Mouse (Mus musculus) brain, adult 2 months (tissue): ENCODE measurements around the gene Rnf2.
"Not testable (repeated sequence)": the region's sequence is repeated elsewhere in the genome, so short reads cannot be mapped to it uniquely, and the experiment has no call there.

Experiments
- DNase-seq: peaks from one replicate; pipeline ENCODE4 v3.0.0; 2011; ENCODE audit warnings: low read depth, low spot score

Gene Rnf2

GRCm38 (mm10) chr1:151484754-151485153 lies 16.0 kb downstream of the Rnf2 start:
- no peak for DNase-seq

DNA sequence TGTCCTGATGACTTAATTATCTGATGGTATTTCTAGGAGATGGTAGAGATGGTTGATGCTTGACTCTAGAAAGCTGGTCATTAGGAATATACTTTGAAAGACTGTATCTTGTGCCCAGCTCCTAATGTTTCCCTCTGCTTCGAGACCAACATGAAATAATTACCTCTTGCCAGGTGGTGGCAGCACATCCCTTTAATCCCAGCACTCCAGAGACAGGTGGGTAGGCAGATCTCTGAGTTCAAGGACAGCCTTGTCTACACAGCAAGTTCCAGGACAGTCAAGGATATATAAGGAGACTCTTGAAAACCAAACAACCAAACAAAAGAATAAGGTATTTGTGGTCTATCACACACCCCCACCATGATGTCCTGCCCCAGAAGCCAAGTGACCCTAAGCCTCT lies 17.2 kb downstream of the Rnf2 start:
- DNase-seq = peak; percentile 36

GRCm38 (mm10) chr1:151482497-151482896 lies 18.3 kb downstream of the Rnf2 start:
- no peak for DNase-seq

GRCm38 (mm10) chr1:151472386-151472785 lies 28.4 kb downstream of the Rnf2 start:
- DNase-seq = not testable (repeated sequence)

DNA sequence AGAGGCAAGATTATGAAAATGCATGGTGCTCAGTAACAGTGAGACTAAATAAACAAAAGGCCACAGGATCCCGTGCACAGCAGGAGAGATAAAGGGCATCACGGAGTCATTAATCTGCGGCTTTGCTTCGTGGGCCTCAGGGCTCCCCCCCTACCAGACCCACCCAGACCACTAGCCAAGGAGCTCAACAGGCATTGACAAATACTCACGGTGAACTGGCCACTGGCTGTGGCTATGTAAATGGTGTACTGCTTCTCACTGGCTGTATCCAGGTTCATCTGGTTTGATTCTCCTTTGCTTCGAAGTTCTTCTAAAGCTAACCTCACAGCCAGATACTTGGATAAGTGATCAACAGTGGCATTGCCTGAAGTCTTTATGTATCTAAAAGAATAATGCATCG lies 29.3 kb downstream of the Rnf2 start:
- DNase-seq = no peak

DNA sequence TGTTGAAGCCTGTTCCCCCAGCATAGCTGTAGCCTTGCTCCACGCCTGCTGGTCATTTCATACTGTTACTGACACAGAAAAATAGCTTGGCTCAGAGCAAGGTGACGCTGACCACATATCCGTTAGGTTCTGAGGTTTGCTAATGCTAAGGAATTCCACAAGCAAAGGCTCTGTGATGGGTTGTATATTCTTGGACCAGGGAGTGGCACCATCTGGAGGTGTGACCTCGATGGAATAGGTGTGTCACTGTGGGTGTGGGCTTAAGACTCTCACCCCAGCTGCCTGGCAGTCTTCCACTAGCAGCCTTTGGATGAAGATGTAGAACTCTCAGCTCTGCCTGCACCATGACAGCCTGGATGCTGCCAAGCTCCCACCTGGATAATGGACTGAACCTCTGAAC lies 34.2 kb downstream of the Rnf2 start:
- no peak for DNase-seq

DNA sequence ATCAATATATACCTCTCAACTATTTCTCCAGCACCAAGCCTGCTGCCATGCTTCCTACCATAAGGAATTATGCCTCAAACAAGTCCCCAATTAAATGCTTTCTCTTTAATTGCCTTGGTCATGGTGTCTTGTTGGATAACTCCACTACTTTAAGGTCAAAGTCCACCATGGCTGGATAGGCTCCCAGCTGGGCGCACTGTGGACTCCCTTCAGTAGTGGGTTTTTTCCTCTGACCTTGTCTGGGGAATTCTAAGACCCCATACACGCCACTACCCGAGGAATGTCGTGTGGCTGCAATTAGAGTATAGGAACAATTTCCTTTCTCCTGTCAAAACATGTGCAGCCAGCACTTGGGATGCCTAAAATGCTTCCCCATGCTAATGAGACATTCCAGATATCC lies 35.8 kb downstream of the Rnf2 start:
- DNase-seq = no peak

DNA sequence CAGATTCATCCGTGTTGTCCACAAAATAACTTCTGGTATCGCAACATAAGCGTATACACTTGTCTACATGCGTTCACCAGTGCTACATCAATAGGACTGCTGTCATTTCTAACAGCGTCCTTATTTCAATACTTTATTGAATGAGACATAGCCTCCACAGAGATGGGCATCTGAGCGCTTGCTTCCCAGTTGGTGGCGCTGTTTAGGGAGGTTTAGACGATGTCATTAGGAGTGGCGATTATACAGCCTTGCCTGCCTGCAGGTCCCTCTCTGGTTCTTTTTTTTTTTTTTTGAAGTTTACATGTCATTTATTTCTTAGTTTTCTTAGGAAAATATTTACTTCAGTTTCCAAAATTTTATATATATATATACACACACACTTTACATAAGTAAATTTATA lies 39.5 kb downstream of the Rnf2 start:
- peak; percentile 26 for DNase-seq

DNA sequence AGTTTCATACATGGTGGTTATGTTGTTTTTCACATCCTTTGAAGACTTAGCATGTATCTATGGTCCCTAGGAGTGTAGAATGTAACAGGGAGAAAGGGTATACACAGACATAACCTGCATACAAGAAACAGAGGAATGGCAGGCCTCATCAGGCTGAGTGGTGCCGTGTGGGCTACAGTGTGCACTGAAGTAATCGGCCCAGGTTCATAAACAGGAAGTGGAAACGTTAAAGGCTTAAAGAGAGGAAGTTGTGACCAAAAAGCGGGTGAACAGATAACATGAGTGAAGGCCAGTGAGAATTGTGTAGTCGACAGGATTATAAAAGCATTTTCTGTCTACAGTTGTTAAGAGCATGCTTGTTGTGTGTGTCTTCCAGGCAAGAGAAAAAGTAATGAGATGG lies 43.7 kb downstream of the Rnf2 start:
- no peak for DNase-seq

DNA sequence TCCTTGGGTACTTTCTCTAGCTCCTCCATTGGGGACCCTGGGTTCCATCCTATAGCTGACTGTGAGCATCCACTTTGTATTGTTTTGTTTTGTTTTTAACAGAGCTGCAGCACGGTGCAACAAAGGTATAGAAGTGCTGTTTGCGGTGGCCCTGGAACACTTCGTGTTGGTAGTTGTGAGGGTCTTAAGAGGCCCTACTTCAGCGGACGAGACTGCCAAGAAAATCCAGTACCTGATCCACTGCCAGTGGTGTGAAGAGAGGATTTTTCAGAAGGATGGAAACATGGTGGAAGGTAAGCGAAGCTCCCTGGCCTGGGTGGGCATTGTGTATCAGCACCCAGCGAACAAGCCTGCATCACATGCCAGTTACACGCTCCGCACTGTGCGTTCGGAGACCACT lies 48.8 kb downstream of the Rnf2 start:
- DNase-seq = no peak

GRCm38 (mm10) chr1:151450851-151451250 lies 49.9 kb downstream of the Rnf2 start:
- peak; percentile 51 for DNase-seq

GRCm38 (mm10) chr1:151449866-151450265 lies 50.9 kb downstream of the Rnf2 start:
- peak; percentile 4 for DNase-seq

DNA sequence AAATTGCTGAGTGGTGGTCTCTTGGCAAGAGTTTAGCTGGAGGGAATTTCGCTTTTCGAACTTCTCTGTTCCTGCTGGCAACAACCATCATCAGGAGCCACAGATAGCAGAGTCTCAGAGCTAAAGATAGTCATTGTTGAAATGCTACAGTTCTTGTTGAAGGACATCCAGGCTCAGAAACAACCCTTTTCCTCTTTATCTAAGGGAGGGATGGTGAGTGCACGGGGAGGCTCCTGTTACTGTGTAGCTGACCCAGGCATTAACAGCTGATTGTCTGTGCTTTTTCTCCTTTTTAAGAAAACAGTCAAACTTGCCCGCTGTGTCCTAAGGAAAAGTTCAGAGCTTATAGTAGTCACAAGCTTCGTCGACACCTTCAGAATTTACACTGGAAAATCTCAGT lies 65.3 kb downstream of the Rnf2 start:
- no peak for DNase-seq

DNA sequence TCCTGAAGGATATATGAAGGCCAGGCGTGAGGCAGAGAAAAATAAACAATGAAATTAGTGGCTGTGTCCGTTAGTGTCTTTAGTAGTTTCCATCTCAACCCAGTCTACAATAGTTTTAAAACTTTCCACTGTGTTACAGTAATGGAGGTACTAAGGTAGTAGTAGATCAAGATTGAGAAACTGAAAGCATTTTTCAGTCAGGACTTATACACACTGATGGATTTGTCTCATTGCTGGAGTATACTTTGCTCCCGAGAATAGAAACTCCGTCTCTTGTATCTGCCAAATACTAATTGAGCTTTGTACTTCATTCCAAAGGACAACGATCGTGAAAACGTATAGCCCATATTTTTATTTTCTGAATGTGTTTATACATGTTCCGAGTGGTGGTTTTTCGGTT lies 71.4 kb downstream of the Rnf2 start:
- DNase-seq = no peak

- peak; percentile 100 for DNase-seq
Observed at GRCm38 (mm10) chr1:151428263-151429221, 72.2 kb downstream of the Rnf2 start, which contains the start of the genes Swt1 and Trmt1l. TSS of gene Swt1 (minus strand) at chr1:151428455. TSS of gene Trmt1l (plus strand) at chr1:151428542.

DNA sequence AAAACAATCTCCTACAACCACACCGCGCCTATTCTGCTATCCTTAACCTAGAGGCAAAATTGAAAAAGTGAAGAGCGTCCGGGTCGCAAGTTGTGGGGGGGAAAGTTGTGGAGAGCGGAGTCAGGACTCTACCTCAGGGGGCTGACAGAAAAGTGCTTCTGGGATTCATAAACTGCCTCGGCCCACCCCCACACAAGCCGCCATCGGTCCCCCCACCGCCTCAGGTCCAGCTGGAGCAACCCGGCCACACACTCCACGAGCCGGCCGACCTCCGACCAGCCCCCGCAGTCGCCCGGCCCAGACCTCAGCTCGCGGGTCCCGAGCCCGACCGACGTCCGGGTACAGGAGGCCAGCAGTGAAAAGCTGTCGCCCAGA lies 72.9 kb downstream of the Rnf2 start:
- DNase-seq = no peak

DNA sequence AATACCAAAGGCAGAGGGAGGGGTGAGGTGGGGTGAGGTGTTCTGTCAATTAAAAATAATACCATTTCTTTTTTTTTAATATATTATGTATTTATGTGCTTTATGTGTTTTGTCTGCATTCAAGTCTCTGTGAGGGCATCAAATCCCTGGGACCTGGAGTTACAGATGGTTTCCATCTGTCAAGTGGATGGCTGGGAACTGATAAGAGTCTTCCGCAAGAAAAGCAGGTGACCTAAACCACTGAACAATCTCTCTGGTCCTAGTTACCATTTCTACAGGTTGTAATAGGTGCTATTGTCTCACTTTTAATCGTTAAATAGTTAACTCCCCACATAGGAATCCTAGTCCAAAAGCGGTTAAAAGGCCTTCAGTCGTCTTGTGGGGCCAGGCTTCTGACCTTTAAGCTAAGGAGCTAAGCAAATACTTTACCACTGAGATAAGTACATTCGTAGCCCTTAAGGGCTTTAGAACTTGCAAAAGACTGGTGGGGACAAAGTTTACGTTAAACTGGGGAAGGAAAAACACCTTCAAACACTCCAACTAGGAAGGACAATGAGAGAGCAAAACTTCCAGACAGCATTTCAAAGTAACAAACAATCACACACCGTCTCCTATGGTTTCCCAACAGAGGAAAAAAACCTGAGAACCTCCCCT lies 73.7 kb downstream of the Rnf2 start:
- DNase-seq = no peak

DNA sequence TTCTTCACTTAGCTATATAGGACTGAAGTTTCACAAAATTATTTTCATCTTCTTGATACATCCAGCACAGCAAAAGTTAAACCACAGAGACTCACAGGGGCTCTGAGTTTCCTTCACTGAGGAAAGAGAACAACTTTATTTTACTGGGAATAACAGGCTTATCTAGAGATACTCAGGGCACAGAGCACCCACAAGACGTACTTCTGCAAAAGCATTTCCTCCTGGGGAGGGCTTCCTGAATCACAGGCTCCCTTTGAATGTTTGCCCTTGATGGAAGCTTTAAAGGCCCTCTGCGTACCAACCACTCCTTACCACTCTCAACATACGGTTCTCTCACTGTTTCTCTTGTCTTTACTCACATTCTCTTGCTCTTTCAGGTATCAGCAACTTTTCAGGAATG lies 78.6 kb downstream of the Rnf2 start:
- DNase-seq = no peak

- peak; percentile 27 for DNase-seq
Observed at GRCm38 (mm10) chr1:151409827-151410226, 90.9 kb downstream of the Rnf2 start.
